Mouse (Mus musculus): ENCODE measurements around the gene Btbd8. TPM values are rescaled to one million over a fixed set of nuclear protein-coding genes. Genes with fewer than 3 reads are reported as not detected.

Gene Btbd8
- total RNA-seq, 2 experiments from 2014 or later: 4.5 to 6.2 TPM

DNA sequence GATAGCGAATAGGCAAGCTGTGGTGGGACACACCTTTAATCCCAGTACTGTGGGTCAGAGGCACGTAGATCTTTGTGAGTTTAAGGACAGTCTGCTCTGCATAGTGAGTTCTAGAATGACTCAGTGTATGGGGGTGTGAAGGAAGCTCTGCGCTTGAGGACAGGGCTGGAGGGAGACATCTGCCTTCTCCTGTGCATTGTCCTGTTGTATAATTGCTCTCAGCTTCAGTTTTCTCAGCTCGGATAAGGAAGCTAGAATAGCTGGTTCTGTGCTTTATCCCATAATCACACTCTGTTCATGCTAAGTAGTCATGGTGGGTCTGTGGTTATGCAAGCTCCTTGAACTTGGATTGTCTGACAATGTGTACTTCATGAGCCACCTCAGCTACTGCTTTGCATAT, 11.0 kb downstream of the Btbd8 start:
- intact Hi-C loops (cut with DNase I): no loop called here
- DNase-seq: no peak

- intact Hi-C loops (cut with DNase I): no loop called here
- no peak for DNase-seq
These were observed 11.8 kb downstream of the Btbd8 start for GRCm38 (mm10) chr5:107449620-107450019.

DNA sequence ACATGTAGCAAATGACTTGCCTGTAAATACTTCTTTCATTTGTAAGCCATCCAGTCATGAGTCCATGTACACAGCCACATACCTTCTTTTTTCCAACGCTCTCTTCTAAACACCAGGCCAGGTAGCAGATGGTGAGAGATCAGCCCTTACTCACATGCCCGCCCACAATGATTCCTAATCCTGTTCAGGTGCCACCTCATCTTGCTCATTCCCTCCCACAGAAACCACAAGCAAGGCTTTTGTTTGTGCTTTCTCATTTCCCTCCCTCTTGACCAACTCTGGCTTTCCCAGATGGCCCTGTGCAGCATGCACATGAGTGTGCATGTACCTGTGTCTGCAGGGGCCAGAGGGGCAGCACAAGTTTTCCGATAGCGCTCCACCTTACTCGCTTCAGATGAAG, 12.5 kb downstream of the Btbd8 start:
- intact Hi-C loops (cut with DNase I): no loop called here

GRCm38 (mm10) chr5:107462147-107463076, 24.6 kb downstream of the Btbd8 start:
- intact Hi-C loops (cut with DNase I): no loop called here
- no peak for DNase-seq

More for the DNA sequence above, 12.5 kb downstream of the Btbd8 start:
- no peak for DNase-seq

- intact Hi-C loops (cut with DNase I): no loop called here
These were observed 28.7 kb downstream of the Btbd8 start for GRCm38 (mm10) chr5:107466501-107466900.

DNA sequence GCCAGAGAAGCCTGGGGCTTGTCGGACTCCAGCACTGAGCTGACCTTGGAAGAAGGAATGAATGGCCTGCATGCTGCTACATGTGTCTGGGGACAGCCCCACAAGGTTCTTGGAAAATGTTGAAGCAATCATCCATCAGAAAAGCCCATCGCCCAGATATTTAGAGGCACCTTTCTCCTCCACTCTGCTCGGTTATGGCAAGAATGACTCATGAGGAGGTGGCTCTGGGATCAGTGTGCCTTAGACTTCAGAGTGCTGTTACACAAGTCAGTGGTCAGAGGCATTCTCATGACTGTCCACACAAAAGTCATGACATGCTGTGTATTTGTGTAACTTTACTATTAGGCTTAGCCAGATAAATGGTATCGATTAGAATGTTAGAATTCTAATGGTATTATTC, 29.3 kb downstream of the Btbd8 start:
- intact Hi-C loops (cut with DNase I): no loop called here
- no peak for DNase-seq

More at GRCm38 (mm10) chr5:107466501-107466900, 28.7 kb downstream of the Btbd8 start:
- DNase-seq: no peak

GRCm38 (mm10) chr5:107470600-107471329, 33.0 kb downstream of the Btbd8 start:
- DNase-seq: no peak
- intact Hi-C loops (cut with DNase I): no loop called here

GRCm38 (mm10) chr5:107480194-107480593, 42.4 kb downstream of the Btbd8 start:
- intact Hi-C loops (cut with DNase I): no loop called here
- no peak for DNase-seq

DNA sequence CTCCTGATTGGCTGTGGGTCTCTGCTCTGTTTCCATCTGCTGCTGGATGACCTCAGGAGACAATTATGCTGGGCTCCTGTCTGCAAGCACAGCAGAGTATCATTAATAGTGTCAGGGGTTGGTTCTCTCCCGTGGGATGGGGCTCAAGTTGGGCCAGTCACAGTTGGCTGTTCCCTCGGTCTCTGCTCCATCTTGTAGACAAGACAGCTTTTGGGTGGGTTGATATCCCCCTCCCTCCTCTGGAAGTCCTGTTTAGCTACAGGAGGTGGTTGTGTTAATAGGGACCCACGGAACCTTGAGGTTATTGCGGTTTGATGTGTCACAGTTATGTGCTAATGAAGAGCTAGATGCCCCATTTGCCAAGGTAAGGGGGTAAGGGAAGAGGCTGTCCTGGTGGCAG, 51.2 kb downstream of the Btbd8 start:
- intact Hi-C loops (cut with DNase I): no loop called here

DNA sequence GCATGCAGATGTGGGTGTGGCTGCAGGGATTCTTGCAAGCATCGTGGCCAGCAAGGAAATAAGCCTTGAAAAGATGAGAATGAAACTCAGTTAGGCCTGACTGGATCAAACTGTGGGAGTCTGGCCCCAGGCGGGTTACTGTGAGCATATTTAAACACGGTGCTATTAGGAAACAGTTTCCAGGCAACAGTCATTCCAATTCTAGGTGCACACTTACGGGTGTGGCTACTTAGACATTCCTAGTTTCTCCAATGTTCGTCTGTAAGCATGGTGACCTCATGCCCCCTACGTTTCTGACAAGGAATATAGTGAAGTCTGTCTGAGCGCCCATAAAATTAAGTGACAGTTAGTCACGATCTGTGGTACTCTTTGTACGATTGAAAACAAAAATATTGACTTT, 53.2 kb downstream of the Btbd8 start:
- no peak for DNase-seq
- intact Hi-C loops (cut with DNase I): no loop called here

More for the DNA sequence above, 51.2 kb downstream of the Btbd8 start:
- no peak for DNase-seq

DNA sequence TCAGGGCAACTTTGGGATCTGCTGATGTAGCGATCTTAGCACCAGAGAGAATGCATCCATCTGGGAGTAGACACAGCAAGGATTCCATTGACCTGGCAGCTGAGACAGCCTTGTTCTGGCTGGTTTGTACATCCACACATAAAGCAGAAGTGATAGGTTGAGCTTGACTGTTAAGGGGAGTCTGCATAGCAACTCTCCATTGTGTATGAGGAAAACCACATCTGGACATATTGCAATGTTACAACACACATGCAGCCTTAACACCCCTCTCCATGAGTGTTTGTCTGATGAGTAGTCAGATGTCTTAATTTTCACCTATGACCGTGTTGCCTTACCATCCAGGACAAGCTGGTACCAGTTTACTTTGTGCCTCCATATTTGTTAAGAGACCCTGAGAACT, 54.7 kb downstream of the Btbd8 start:
- intact Hi-C loops (cut with DNase I): no loop called here
- DNase-seq: no peak

- DNase-seq: no peak
- intact Hi-C loops (cut with DNase I): no loop called here
These were observed 57.0 kb downstream of the Btbd8 start for GRCm38 (mm10) chr5:107494759-107495158.

DNA sequence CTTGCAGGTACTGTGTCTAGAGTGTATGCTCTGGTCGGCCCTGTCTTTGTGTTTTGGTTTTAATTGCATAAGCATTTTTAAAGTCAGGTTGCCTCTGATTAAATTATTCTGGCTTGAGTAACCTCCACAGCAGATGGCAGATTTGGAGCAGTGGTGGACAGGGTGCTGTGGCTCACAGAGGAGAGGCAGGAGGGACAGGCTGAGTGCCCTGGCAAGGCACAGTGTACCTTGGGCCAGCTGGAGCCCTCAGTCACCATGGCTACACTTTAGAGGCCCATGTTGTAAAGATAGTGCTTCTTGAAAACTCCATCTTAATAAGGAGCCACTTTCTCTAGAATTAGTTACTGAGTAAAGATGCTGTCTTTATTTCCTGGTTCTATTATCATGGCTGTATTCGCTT, 58.2 kb downstream of the Btbd8 start:
- DNase-seq: no peak
- intact Hi-C loops (cut with DNase I): no loop called here

DNA sequence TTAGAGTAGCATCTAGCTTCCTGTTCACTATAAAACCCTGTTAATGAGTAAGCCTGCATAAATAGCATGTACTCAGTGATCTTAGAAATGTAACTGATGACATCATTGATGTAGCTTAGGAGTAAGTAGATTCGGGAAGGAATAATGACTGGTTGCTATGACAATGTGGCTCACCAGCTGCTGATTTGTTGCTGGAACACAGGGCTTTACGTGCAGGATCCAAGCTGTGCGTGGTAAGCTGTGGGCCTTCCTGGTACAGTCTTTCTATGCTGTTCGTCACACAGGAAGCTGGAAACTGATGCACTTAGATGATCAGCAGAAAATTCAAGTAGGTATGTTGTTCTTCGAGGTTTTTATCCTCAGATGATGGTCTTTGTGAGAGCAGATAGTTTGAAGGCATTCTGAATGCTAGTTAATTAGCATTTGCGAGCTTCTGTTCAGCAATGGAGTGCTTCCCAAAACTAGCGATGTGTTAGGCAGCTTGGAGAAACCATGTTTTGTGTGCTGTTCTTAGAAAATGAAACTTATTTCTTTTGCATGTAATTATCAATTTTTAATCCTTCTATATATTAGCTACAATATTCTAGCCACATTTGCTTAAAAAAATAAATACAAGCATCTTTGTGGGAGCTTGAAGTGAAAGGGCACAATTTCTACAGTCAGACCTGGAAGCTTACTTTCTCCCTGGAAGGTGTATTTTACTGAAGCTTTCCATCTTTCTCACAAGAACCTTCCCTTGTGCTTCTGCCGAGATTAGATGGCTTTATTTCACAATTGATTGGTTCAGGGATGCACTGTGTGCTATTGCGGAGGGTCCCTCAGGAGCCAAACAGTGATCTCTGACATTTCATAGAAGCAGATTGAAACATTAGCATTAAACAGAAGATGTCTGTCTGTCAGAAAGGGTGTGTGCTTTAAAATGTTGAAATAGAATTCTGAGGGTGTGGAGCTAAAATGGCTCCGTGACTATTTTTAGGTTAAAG, 60.0 kb downstream of the Btbd8 start:
- intact Hi-C loops (cut with DNase I): no loop called here
- DNase-seq: no peak

DNA sequence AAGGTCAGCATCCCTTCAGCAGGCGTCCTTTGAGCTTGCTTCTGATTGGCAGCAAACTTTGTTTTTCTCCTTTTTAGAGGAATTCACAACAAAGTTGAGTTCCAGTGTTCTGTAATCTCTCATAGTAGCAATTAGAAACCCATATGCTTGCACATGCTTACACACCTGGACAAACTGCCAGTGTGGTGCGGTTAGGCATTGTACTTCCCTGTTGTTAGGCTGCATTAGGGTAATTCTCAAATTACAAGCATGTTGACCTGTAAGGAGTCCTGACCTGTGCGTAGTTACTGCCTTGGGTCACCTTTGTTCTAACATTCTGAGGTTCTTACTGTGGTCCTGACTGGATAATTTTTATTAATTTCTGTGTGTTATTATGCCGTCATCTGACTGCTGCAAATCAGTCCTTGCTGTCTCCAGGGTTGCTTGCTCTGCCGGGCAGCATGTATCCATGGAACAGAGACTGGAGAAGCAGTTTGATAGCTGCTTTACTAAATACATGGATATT, 61.1 kb downstream of the Btbd8 start:
- intact Hi-C loops (cut with DNase I): no loop called here

GRCm38 (mm10) chr5:107499891-107500535, 62.2 kb downstream of the Btbd8 start:
- DNase-seq: no peak
- intact Hi-C loops (cut with DNase I): no loop called here

More for the DNA sequence above, 61.1 kb downstream of the Btbd8 start:
- DNase-seq: no peak

- intact Hi-C loops (cut with DNase I): no loop called here
- no peak for DNase-seq
These were observed 62.9 kb downstream of the Btbd8 start for GRCm38 (mm10) chr5:107500741-107501140.

- DNase-seq: no peak
- intact Hi-C loops (cut with DNase I): no loop called here
These were observed 69.5 kb downstream of the Btbd8 start, which contains the start of gene Gm42669 for GRCm38 (mm10) chr5:107507321-107507720. Gm42669 (plus strand) TSS chr5:107507621.

DNA sequence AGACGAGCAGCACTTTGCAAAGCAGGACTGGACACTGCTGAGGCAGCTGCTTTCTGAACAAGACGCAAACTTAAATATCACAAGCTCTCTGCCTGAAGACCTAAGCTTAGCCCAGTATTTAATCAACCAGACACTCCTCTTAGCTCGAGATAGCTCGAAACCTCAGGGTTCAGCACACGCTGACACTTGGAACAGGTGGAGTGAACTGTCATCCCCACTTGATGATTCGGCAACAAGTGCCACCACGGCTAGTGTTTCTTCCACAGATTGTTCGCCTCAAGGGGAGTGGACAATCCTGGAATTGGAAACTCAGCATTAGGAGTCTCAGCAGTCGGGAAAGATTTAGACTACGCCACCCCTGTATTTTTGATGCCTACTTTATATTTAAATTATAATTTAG, 72.7 kb downstream of the Btbd8 start:
- DNase-seq: no peak

DNA sequence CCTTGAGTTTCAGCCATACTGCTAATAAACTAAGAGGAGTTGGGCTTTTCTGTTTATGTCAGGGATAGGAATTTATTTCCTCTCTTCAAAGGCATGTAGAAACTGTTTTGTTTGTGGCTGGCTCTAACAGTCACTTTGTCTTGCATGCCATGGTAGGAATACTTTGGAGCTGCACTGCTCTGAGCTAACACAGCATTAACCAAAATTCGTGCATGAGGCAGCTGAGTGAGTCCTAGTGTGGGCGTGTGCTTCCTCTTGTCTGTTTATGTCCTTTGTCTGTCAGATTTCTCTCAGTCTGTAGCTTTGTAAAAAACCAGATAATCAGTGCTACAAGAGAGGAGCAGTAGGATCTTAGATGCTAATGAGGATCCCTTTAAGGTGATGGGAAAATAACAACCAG, 73.5 kb downstream of the Btbd8 start:
- intact Hi-C loops (cut with DNase I): loop anchor here (5.0 kb wide), 1 partner anchor 649 kb away; no protein-coding TSS in a partner anchor
- DNase-seq: no peak

More for the DNA sequence above, 72.7 kb downstream of the Btbd8 start:
- intact Hi-C loops (cut with DNase I): loop anchor here (5.0 kb wide), 1 partner anchor 648 kb away; no protein-coding TSS in a partner anchor
